10 mouse cellular contexts compared by ENCODE assay signal in genomic region chr13:13481875-13482674, GRCm38 (mm10). TPM values are rescaled to one million over a fixed set of nuclear protein-coding genes. Genes with fewer than 3 reads are reported as not detected.
DNase-seq lines count a peak whose midpoint lies in the region; ATAC-seq and TF ChIP-seq lines count a peak whose summit lies in the region.
"Had no signal": no experiment of that assay in that cellular context is flagged by ENCODE, and none has a peak within 500 bp of the region (broad histone marks: within the 10 kb centered on the region; RNA-seq: fewer than 3 reads in every experiment).

No protein-coding gene starts in this region.

- intact Hi-C loops in left cerebral cortex, postnatal 36 days (cut with DNase I), result no loop called here

- no peaks in the 10 kb centered on the region for H3K9me3 ChIP-seq in intestine, embryonic 16.5 days (ENCODE audit: control insufficient read depth, low read length)
- H3K9me3 ChIP-seq in stomach, embryonic 14.5 days (ENCODE audit: control insufficient read depth, low read depth, low read length), result no peaks in the 10 kb centered on the region

- no peak for TF ChIP-seq CTCF in thymus, adult 2 months (IDR thresholded peaks at IDR 0.05; ENCODE audit: borderline replicate concordance, control insufficient read depth, extremely low read depth, insufficient read depth, low read length, poor library complexity)

- no peak overlapping the region for H3K9ac ChIP-seq in intestine, embryonic 16.5 days (ENCODE audit: low read depth, low read length)
- no peak overlapping the region for H3K9ac ChIP-seq in stomach, embryonic 14.5 days (replicated peaks; ENCODE audit: low read depth, low read length)

- H3K36me3 ChIP-seq in intestine, embryonic 16.5 days (ENCODE audit: control insufficient read depth, insufficient read depth, low read length), result peaks cover 1% of the 10 kb centered on the region; the same call in 1 of the 2 replicates
- H3K36me3 ChIP-seq in stomach, embryonic 14.5 days (ENCODE audit: control insufficient read depth, insufficient read depth, low read length), result peaks cover 7% of the 10 kb centered on the region; the same call in 1 of the 2 replicates
- H3K36me3 ChIP-seq in thymus, adult 2 months (ENCODE audit: control insufficient read depth, insufficient read depth, low read length), result no peaks in the 10 kb centered on the region

- no peaks in the 10 kb centered on the region for H3K4me1 ChIP-seq in intestine, embryonic 16.5 days (ENCODE audit: control insufficient read depth, insufficient read depth, low read length)
- 0 out of 2 replicates have a peak, but pooled peaks cover 6% of the 10 kb centered on the region for H3K4me1 ChIP-seq in stomach, embryonic 14.5 days (ENCODE audit: control insufficient read depth, insufficient read depth, low read length)
- H3K4me1 ChIP-seq in thymus, adult 2 months (replicated peaks; ENCODE audit: control insufficient read depth, insufficient read depth, low read length), result no peaks in the 10 kb centered on the region; the same call in 1 of the 2 replicates

- no peaks in the 10 kb centered on the region for H3K27me3 ChIP-seq in intestine, embryonic 16.5 days (replicated peaks; ENCODE audit: control insufficient read depth, insufficient read depth, low read length)
- no peaks in the 10 kb centered on the region for H3K27me3 ChIP-seq in stomach, embryonic 14.5 days (ENCODE audit: control insufficient read depth, insufficient read depth, low read length)
- no peaks in the 10 kb centered on the region for H3K27me3 ChIP-seq in thymus, adult 2 months (ENCODE audit: control insufficient read depth, insufficient read depth, low read length)

- H3K27ac ChIP-seq in intestine, embryonic 16.5 days (ENCODE audit: low read length), result peak overlapping the region; percentile 41
- peak overlapping the region; percentile 18; the same call in 1 of the 2 replicates for H3K27ac ChIP-seq in stomach, embryonic 14.5 days (ENCODE audit: low read length)
- H3K27ac ChIP-seq in thymus, adult 2 months (ENCODE audit: control insufficient read depth, insufficient read depth, low read length), result no peak overlapping the region

- no peak for TF ChIP-seq POLR2A in thymus, adult 2 months (IDR thresholded peaks at IDR 0.05; ENCODE audit: control insufficient read depth, extremely low read depth, insufficient read depth, low read length, poor library complexity)

- no peak overlapping the region for H3K4me3 ChIP-seq in intestine, embryonic 16.5 days (ENCODE audit: low read length)
- H3K4me3 ChIP-seq in stomach, embryonic 14.5 days (ENCODE audit: low read depth, low read length), result no peak overlapping the region
- no peak overlapping the region for H3K4me3 ChIP-seq in thymus, adult 2 months (ENCODE audit: control insufficient read depth, insufficient read depth, low read length)

- H3K4me2 ChIP-seq in intestine, embryonic 16.5 days (ENCODE audit: low read depth, low read length), result no peak overlapping the region
- no peak overlapping the region for H3K4me2 ChIP-seq in stomach, embryonic 14.5 days (replicated peaks; ENCODE audit: low read depth, low read length)

- 78% methylated on average over 16 of the region's 16 CpGs for WGBS in intestine, embryonic 16.5 days
- 80% methylated on average over 16 of the region's 16 CpGs for WGBS in stomach, embryonic 14.5 days
- WGBS in thymus, adult 2 months, result 94% methylated on average over 16 of the region's 16 CpGs

- no peak for ATAC-seq in intestine, embryonic 16.5 days
- ATAC-seq in stomach, embryonic 14.5 days (ENCODE audit: insufficient number of reproducible peaks, insufficient read depth, low FRiP score, low read depth), result peak; percentile 28; the same call in 1 of the 2 replicates

- DNase-seq in cerebellum, adult 9-10 months, result peak; percentile 15
- no peak for DNase-seq in cerebellum, adult 18-20 months
- peak; percentile 28 for DNase-seq in left cerebral cortex, adult 11 months (ENCODE audit: low spot score)
- DNase-seq in left cerebral cortex, postnatal 36 days (ENCODE audit: low spot score in 2 of 2), result no peak
- no peak for DNase-seq in thymus, adult 2 months
- no peak for DNase-seq in adrenal gland, adult 2 months
- DNase-seq: kidney, postnatal 14 days; liver had no signal

RNA-seq across cellular contexts. Expression of gene Nid1, which starts 44.7 kb away (rescaled TPM):
- 1 to 10 TPM; 5.4 to 7.7 TPM for total RNA-seq in left cerebral cortex, postnatal 36 days (2021)
- polyA plus RNA-seq in intestine, embryonic 16.5 days (2015; fragmentation: Nextera tagmentation; extraction: Ambion mirVana), result 58.7 and 69.7 TPM in 2 replicates
- polyA plus RNA-seq in stomach, embryonic 14.5 days (2014; fragmentation: Nextera tagmentation; extraction: Ambion mirVana), result 87.6 and 97.9 TPM in 2 replicates
- 15.8 and 19.0 TPM in 2 replicates for polyA plus RNA-seq in thymus, adult 2 months (2012; rRNA removed)
- total RNA-seq in adrenal gland, adult 2 months (2021), result 10 to 100 TPM; 62.4 to 64.1 TPM
- 68.3 and 74.0 TPM in 2 replicates for polyA plus RNA-seq in adrenal gland, adult 2 months (2012; rRNA removed)

Comparison
In these comparisons a context has a peak if more than half of its experiments do, and no peak if none do; other contexts are left out.
1. DNase-seq: peak in cerebellum, adult 9-10 months (single experiment) and left cerebral cortex, adult 11 months (single experiment); none in cerebellum, adult 18-20 months (0 of 2), left cerebral cortex, postnatal 36 days (0 of 2), thymus, adult 2 months (single experiment) and adrenal gland, adult 2 months (single experiment).